Mouse (Mus musculus): ENCODE measurements at regions not wholly inside any gene's neighbourhood (a gene's known extent, or its start where the extent isn't known, plus 50 kb on each side); places are given as distances from the start of the nearest gene placed in this dataset.

GRCm38 (mm10) chr1:47940688-47941087, 1048.0 kb upstream of the Slc39a10 start:
- TF ChIP-seq CTCF (IDR thresholded peaks at IDR 0.05; ENCODE audit: borderline replicate concordance, insufficient read depth, low read depth, low read length) (no peak), POLR2A (IDR thresholded peaks at IDR 0.05; ENCODE audit: borderline replicate concordance, insufficient read depth, low read length) (no peak)

Measured in cerebellum, adult 2 months (tissue).